Mouse (Mus musculus): ENCODE data around the gene Gpr15.
A peak's percentile ranks its signal among the peaks of the same experiment; 100 is the strongest.

DNA sequence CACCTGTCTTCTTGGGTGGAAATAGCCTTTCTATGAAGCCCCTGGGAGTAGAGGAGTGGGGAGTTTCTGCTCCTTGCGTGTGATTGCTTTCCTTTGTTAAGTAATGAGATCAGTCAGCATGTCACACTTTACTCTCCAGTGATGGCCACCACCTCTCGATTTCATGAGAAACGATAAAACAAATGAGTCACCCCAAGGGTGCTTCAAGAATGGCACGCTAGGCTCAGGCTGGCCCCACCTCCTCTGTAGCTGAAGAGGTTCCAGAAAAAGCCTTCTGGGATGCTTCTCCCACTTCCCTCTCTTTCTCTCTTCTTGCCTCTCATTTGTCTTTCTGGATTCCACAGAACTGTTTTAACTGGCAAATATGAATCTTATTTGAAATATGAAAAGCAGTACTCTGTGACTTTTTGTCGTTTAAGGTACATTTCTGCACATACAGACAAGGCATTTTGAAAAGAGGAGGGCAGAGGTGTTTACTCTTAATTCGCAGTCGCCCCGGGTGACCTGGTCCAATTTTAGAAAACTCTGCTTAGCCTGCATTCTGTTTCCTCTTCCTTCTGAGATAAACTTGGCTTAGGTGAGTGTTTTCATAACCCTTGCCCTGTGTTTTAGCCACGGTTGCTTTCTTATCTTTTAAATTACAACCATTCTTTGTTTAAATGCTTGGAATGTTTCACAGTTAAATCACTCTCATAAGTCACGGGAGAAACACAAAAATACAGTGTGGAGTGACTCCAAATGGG, 15.3 kb downstream of the Gpr15 start:
- TF ChIP-seq CTCF (IDR thresholded peaks at IDR 0.05; ENCODE audit: low read depth) (no peak), EP300 (IDR thresholded peaks at IDR 0.05; ENCODE audit: low read depth) (peak; percentile 31; the same call in 1 of the 2 replicates)

Data from heart, postnatal 0 days (tissue).